9 mouse cellular contexts compared by ENCODE assay signal in the genomic region with DNA sequence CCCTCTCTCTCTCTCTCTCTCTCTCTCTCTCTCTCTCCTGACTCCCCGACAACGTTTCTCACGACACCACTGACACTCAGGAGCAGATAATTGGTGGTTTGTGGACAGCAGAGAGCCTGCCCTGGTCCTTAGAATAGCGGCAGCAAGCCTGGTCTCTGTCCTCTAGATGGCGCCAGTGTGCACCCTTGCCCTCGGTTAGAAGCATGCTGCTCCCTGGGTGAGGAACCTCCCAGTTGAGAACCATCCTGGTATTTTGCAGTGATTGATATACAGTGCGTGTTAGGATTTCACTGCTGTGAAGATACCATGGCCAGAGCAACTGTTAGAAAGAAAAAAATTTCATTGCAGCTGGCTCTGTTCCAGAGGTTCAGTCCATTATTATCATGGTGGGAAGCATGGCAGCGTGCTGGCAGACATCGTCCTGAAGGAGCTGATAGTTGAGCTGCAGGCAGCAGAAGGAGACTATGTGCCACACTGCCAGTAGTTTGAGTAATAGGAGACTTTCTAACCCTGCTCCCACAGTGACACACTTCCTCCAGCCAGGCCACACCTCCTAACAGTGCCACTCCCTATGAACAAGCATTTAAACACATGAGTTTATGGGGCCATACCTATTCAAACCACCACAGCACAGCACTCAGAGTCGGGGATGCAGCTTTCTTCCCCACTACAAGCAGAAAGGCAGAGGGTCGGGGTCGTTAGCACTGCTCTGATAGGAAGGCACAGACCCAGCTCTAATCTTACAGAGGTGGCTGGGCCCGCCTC.
DNase-seq lines count a peak whose midpoint lies in the region; ATAC-seq lines count a peak whose summit lies in the region.
"Had no signal": no experiment of that assay in that cellular context is flagged by ENCODE, and none has a peak within 500 bp of the region (broad histone marks: within the 10 kb centered on the region; RNA-seq: fewer than 3 reads in every experiment).

No protein-coding gene starts in this region.

- H3K4me1 ChIP-seq in forebrain, embryonic 14.5 days (ENCODE audit: control insufficient read depth, insufficient read depth, low read length): no peaks in the 10 kb centered on the region; the same call in 1 of the 2 replicates
- peaks cover 14% of the 10 kb centered on the region for H3K4me1 ChIP-seq in lung, embryonic 15.5 days

- intact Hi-C loops in heart, postnatal 25 days (cut with DNase I): loop anchor here (2.0 kb wide), 1 partner anchor 118 kb away; no protein-coding TSS in a partner anchor

- H3K9ac ChIP-seq in forebrain, embryonic 14.5 days (ENCODE audit: low read length): no peak overlapping the region
- no peak overlapping the region for H3K9ac ChIP-seq in lung, embryonic 15.5 days
- H3K9ac ChIP-seq: limb, embryonic 15.5 days had no signal

- no peak overlapping the region for H3K4me3 ChIP-seq in forebrain, embryonic 14.5 days (ENCODE audit: low read depth, low read length)
- no peak overlapping the region for H3K4me3 ChIP-seq in lung, embryonic 15.5 days
- H3K4me3 ChIP-seq: limb, embryonic 15.5 days had no signal

- peak; percentile 25 for DNase-seq in MEL-GATA-1-ER (ENCODE audit: extremely low read depth, low read depth)
- DNase-seq in cerebellum, adult 11 months: peak; percentile 66
- peak; percentile 79 for DNase-seq in forebrain, embryonic 14.5 days (ENCODE audit: low spot score)
- DNase-seq in heart, postnatal 25 days (ENCODE audit: low spot score): peak; percentile 18
- peak; percentile 83 for DNase-seq in large intestine, adult 2 months (ENCODE audit: low read depth, low spot score)
- DNase-seq in testis, postnatal 14 days (ENCODE audit: low spot score): peak; percentile 39

- H3K4me2 ChIP-seq in forebrain, embryonic 14.5 days (ENCODE audit: low read length): no peak overlapping the region
- H3K4me2 ChIP-seq in lung, embryonic 15.5 days: no peak overlapping the region
- H3K4me2 ChIP-seq: limb, embryonic 15.5 days had no signal

- peak; percentile 62 for ATAC-seq in forebrain, embryonic 14.5 days
- ATAC-seq in lung, embryonic 15.5 days (ENCODE audit: borderline replicate concordance, extremely low read depth, low FRiP score, low TSS enrichment): peak; percentile 56; the same call in 1 of the 2 replicates
- ATAC-seq in neutrophil, adult 5-6 weeks (ENCODE audit: extremely low read depth, insufficient number of reproducible peaks, low FRiP score, poor library complexity, severe bottlenecking): peak; percentile 71; the same call in 1 of the 2 replicates

- 35% methylated on average over 13 of the region's 13 CpGs for WGBS in forebrain, embryonic 14.5 days
- whole genome bisulfite sequencing in large intestine, adult 2 months: 18% methylated on average over 13 of the region's 13 CpGs
- WGBS in lung, embryonic 15.5 days: 31% methylated on average over 11 of the region's 13 CpGs

- no peak overlapping the region for H3K27ac ChIP-seq in forebrain, embryonic 14.5 days (ENCODE audit: low read depth, low read length)
- H3K27ac ChIP-seq in lung, embryonic 15.5 days: no peak overlapping the region
- H3K27ac ChIP-seq: limb, embryonic 15.5 days had no signal

- H3K27me3 ChIP-seq in forebrain, embryonic 14.5 days (replicated peaks; ENCODE audit: control insufficient read depth, insufficient read depth, low read length): no peaks in the 10 kb centered on the region
- H3K27me3 ChIP-seq in lung, embryonic 15.5 days: no peaks in the 10 kb centered on the region

- H3K36me3 ChIP-seq in forebrain, embryonic 14.5 days (ENCODE audit: control insufficient read depth, insufficient read depth, low read length): no peaks in the 10 kb centered on the region
- H3K36me3 ChIP-seq in lung, embryonic 15.5 days: no peaks in the 10 kb centered on the region
- H3K36me3 ChIP-seq: limb, embryonic 15.5 days had no signal

- no peaks in the 10 kb centered on the region for H3K9me3 ChIP-seq in forebrain, embryonic 14.5 days (replicated peaks; ENCODE audit: control insufficient read depth, low read length)
- H3K9me3 ChIP-seq in lung, embryonic 15.5 days: no peaks in the 10 kb centered on the region
- H3K9me3 ChIP-seq: limb, embryonic 15.5 days had no signal

Comparison
In these comparisons a context has a peak if more than half of its experiments do, and no peak if none do; other contexts are left out.
1. DNase-seq: peak in every context shown above with its lines; median percentile 83 in large intestine, adult 2 months; 79 in forebrain, embryonic 14.5 days; 66 in cerebellum, adult 11 months; 39 in testis, postnatal 14 days; 25 in MEL-GATA-1-ER; 18 in heart, postnatal 25 days.